Mouse (Mus musculus): ENCODE measurements around the gene Smg7.

Smg7 gene

GRCm38 (mm10) chr1:152840343-152840742 is 62.1 kb downstream of the Smg7 start:
- DNase-seq (ENCODE audit: low spot score in 2 of 2): no peak

GRCm38 (mm10) chr1:152838841-152839240 is 63.6 kb downstream of the Smg7 start:
- DNase-seq (ENCODE audit: low spot score in 2 of 2): no peak

GRCm38 (mm10) chr1:152838026-152838702 is 64.3 kb downstream of the Smg7 start:
- no peak for DNase-seq (ENCODE audit: low spot score in 2 of 2)

GRCm38 (mm10) chr1:152835061-152835460 is 67.4 kb downstream of the Smg7 start:
- no peak for DNase-seq (ENCODE audit: low spot score in 2 of 2)

GRCm38 (mm10) chr1:152832316-152832715 is 70.1 kb downstream of the Smg7 start:
- no peak for DNase-seq (ENCODE audit: low spot score in 2 of 2)

GRCm38 (mm10) chr1:152831619-152832018 is 70.8 kb downstream of the Smg7 start:
- no peak for DNase-seq (ENCODE audit: low spot score in 2 of 2)

GRCm38 (mm10) chr1:152831003-152831402 is 71.4 kb downstream of the Smg7 start:
- DNase-seq (ENCODE audit: low spot score in 2 of 2): no peak

GRCm38 (mm10) chr1:152830054-152830453 is 72.4 kb downstream of the Smg7 start:
- DNase-seq (ENCODE audit: low spot score in 2 of 2): no peak

GRCm38 (mm10) chr1:152828637-152829355 is 73.7 kb downstream of the Smg7 start:
- DNase-seq (ENCODE audit: low spot score in 2 of 2): no peak

- DNase-seq (ENCODE audit: low spot score in 2 of 2): no peak
Measured at GRCm38 (mm10) chr1:152828168-152828567, 74.3 kb downstream of the Smg7 start.

- no peak for DNase-seq (ENCODE audit: low spot score in 2 of 2)
Measured at GRCm38 (mm10) chr1:152826446-152826845, 76.0 kb downstream of the Smg7 start.

GRCm38 (mm10) chr1:152824206-152824605 is 78.2 kb downstream of the Smg7 start:
- DNase-seq (ENCODE audit: low spot score in 2 of 2): no peak

- no peak for DNase-seq (ENCODE audit: low spot score in 2 of 2)
Measured at GRCm38 (mm10) chr1:152821746-152822145, 80.7 kb downstream of the Smg7 start.

GRCm38 (mm10) chr1:152820911-152821695 is 81.3 kb downstream of the Smg7 start:
- no peak for DNase-seq (ENCODE audit: low spot score in 2 of 2)

- DNase-seq (ENCODE audit: low spot score in 2 of 2): peak; percentile 24 to 51
Measured at GRCm38 (mm10) chr1:152819558-152819957, 82.9 kb downstream of the Smg7 start.

GRCm38 (mm10) chr1:152817794-152818193 is 84.7 kb downstream of the Smg7 start:
- peak in 1 of 2 experiments; percentile 71 for DNase-seq (ENCODE audit: low spot score in 2 of 2)

GRCm38 (mm10) chr1:152817027-152817769 is 85.2 kb downstream of the Smg7 start:
- peak in 1 of 2 experiments; percentile 63 for DNase-seq (ENCODE audit: low spot score in 2 of 2)

GRCm38 (mm10) chr1:152815265-152815701 is 87.2 kb downstream of the Smg7 start:
- DNase-seq (ENCODE audit: low spot score in 2 of 2): peak in 1 of 2 experiments; percentile 32

GRCm38 (mm10) chr1:152810533-152811439 is 91.7 kb downstream of the Smg7 start:
- DNase-seq (ENCODE audit: low spot score in 2 of 2): no peak

GRCm38 (mm10) chr1:152809541-152810252 is 92.7 kb downstream of the Smg7 start:
- DNase-seq (ENCODE audit: low spot score in 2 of 2): no peak

Data from natural killer cell, adult 2 months (primary cell).